Mouse (Mus musculus) central nervous system, embryonic 18 days (tissue): ENCODE data around the gene Sh3glb1. TPM values are rescaled to one million over a fixed set of nuclear protein-coding genes. Genes with fewer than 3 reads are reported as not detected.

Experiments
- polyA plus RNA-seq: library from polyadenylated mRNA; depleted of rRNA; stranded (reverse); fragments of >200 nt; gene quantifications from 2 replicates; pipeline ENCODE4 v1.2.3, GENCODE M21; 2012; rRNA removed

Gene Sh3glb1
- polyA plus RNA-seq, result 37.3 and 38.4 TPM in 2 replicates

GRCm38 (mm10) chr3:144719901-144720747 is at the start of gene Sh3glb1:
Gene Sh3glb1 (minus strand): TSS chr3:144720335.

DNA sequence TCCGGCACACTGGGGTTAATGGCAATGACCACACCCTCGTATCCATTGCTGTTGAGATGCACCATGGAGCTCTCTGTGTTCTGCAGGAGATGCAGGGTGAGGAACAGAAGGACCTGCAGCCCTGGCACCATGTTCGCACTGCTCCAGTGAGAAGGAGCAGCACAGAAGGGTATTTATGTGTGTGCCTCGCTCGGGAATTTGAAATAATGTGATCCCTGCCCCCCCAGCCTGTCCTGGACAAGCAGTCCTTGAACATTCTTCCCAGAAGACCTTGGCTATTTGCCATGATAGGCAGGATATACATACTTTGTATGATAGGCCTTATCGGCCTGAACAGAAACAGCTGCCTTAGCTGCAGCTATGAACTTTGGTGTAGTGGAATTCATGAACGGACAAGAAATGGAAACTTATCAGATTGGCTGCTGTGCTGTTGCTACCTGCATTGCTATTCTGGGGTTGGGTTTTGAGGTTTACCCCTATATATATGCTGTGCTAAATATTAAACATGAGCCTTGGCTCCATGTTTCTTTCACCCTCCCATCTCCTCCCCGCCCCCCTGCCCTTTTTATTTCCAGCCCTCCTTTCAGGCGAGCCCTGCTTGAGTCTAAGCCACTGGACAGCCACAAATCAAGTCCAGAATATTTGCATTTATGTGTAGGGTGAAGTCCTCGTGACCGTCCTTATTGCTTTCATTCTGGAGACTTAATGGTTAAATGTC is 40.6 kb upstream of the Sh3glb1 start, which contains the start of gene Clca3a1:
Clca3a1 (minus strand) TSS at position 386 of the 718 bp plus-strand sequence.

Other genes with a start within 250 kb of the Sh3glb1 start
- 26.0 and 26.6 TPM in 2 replicates for gene Hs2st1, start 150.2 kb downstream of the Sh3glb1 start, polyA plus RNA-seq
- gene Selenof, start 150.0 kb downstream of the Sh3glb1 start, polyA plus RNA-seq, result 281 and 355 TPM in 2 replicates
- 1.5 and 1.7 TPM in 2 replicates for gene Clca3a1, start 40.6 kb upstream of the Sh3glb1 start, polyA plus RNA-seq
- gene Clca3a2, start 99.2 kb upstream of the Sh3glb1 start, polyA plus RNA-seq, result 0.40 and 0.53 TPM in 2 replicates
- not detected in 2 replicates for gene Clca3b, start 129.0 kb upstream of the Sh3glb1 start, polyA plus RNA-seq
- 0.07 TPM in 1 of 2 replicates, not detected in the other for gene Clca4b, start 212.2 kb upstream of the Sh3glb1 start, polyA plus RNA-seq